ENCODE assay signal across 15 mouse cellular contexts in the genomic region with DNA sequence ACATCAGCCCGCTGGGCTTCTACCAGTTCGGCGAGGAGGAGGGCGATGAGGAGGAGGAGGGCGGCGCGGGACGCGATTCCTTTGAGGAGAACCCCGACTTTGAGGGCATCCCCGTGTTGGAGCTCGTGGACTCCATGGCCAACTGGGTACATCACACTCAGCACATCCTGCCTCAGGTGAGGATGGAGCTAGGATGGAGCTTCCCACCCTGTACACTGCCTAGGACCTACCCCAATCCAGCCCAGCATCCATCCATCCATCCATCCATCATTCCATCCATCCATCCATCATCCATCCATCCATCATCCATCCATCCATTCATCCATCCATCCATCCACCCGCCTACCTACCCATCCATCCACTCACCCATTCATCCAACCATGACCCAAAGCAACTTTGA. TPM values are rescaled to one million over a fixed set of nuclear protein-coding genes. Genes with fewer than 3 reads are reported as not detected.
A peak's percentile ranks its signal among the peaks of the same experiment; 100 is the strongest.
DNase-seq lines count a peak whose midpoint lies in the region; ATAC-seq lines count a peak whose summit lies in the region.
"Had no signal": no experiment of that assay in that cellular context is flagged by ENCODE, and none has a peak within 500 bp of the region (broad histone marks: within the 10 kb centered on the region; RNA-seq: fewer than 3 reads in every experiment).

No protein-coding gene starts in this region.

- no peak for DNase-seq in heart, postnatal 4 days
- no peak for DNase-seq in retina, embryonic 14.5 days (ENCODE audit: low spot score)
- DNase-seq in cerebellum, adult 11 months: no peak
- DNase-seq: cerebellum, postnatal 14 days; heart, postnatal 10 days; layer of hippocampus, adult 9-11 months; right cerebral cortex, postnatal 14 days; thymus, adult 2 months had no signal

- no peak for ATAC-seq in heart, embryonic 13.5 days (ENCODE audit: extremely low read depth, insufficient number of reproducible peaks, low FRiP score, low TSS enrichment)
- no peak for ATAC-seq in megakaryocyte, adult 5-6 weeks (ENCODE audit: poor library complexity, severe bottlenecking)
- ATAC-seq in hindbrain, embryonic 15.5 days (ENCODE audit: low FRiP score, low read depth): no peak
- ATAC-seq in neural tube, embryonic 15.5 days (ENCODE audit: low FRiP score): no peak

- 39% methylated on average over 13 of the region's 13 CpGs for WGBS in heart, embryonic 13.5 days
- WGBS in hindbrain, embryonic 15.5 days: 58% methylated on average over 13 of the region's 13 CpGs
- 55% methylated on average over 13 of the region's 13 CpGs for WGBS in neural tube, embryonic 15.5 days

- peak overlapping the region; percentile 36 for H3K4me2 ChIP-seq in heart, embryonic 13.5 days
- H3K4me2 ChIP-seq in hindbrain, embryonic 15.5 days: peak overlapping the region; percentile 45
- H3K4me2 ChIP-seq in neural tube, embryonic 15.5 days: peak overlapping the region; percentile 45

- 0 out of 2 replicates have a peak overlapping the region, but pooled peaks have one; percentile 19 for H3K9ac ChIP-seq in heart, embryonic 13.5 days
- H3K9ac ChIP-seq in hindbrain, embryonic 15.5 days: no peak overlapping the region
- no peak overlapping the region for H3K9ac ChIP-seq in neural tube, embryonic 15.5 days (replicated peaks)
- H3K9ac ChIP-seq: liver, embryonic 14.5 days had no signal

- H3K36me3 ChIP-seq in heart, embryonic 13.5 days: no peaks in the 10 kb centered on the region
- no peaks in the 10 kb centered on the region for H3K36me3 ChIP-seq in megakaryocyte, embryonic 14.5 days (replicated peaks; ENCODE audit: low read length)
- H3K36me3 ChIP-seq in hindbrain, embryonic 15.5 days: no peaks in the 10 kb centered on the region
- H3K36me3 ChIP-seq in neural tube, embryonic 15.5 days: no peaks in the 10 kb centered on the region

- H3K4me1 ChIP-seq in heart, embryonic 13.5 days: no peaks in the 10 kb centered on the region
- H3K4me1 ChIP-seq in megakaryocyte, embryonic 14.5 days: peaks cover 4% of the 10 kb centered on the region; the same call in 1 of the 2 replicates
- no peaks in the 10 kb centered on the region for H3K4me1 ChIP-seq in hindbrain, embryonic 15.5 days (replicated peaks)
- no peaks in the 10 kb centered on the region for H3K4me1 ChIP-seq in neural tube, embryonic 15.5 days

- H3K27ac ChIP-seq in heart, embryonic 13.5 days (replicated peaks): no peak overlapping the region
- no peak overlapping the region for H3K27ac ChIP-seq in hindbrain, embryonic 15.5 days (replicated peaks)
- no peak overlapping the region for H3K27ac ChIP-seq in neural tube, embryonic 15.5 days (replicated peaks)
- H3K27ac ChIP-seq: liver, embryonic 14.5 days had no signal

- no peaks in the 10 kb centered on the region; the same call in 1 of the 2 replicates for H3K9me3 ChIP-seq in heart, embryonic 13.5 days
- H3K9me3 ChIP-seq in megakaryocyte, embryonic 14.5 days: peaks cover 23% of the 10 kb centered on the region
- no peaks in the 10 kb centered on the region for H3K9me3 ChIP-seq in hindbrain, embryonic 15.5 days
- no peaks in the 10 kb centered on the region for H3K9me3 ChIP-seq in neural tube, embryonic 15.5 days (replicated peaks)

- H3K27me3 ChIP-seq in heart, embryonic 13.5 days (replicated peaks): peaks cover 59% of the 10 kb centered on the region
- peaks cover 77% of the 10 kb centered on the region for H3K27me3 ChIP-seq in megakaryocyte, embryonic 14.5 days (replicated peaks)
- H3K27me3 ChIP-seq in hindbrain, embryonic 15.5 days: peaks cover 30% of the 10 kb centered on the region
- peaks cover 33% of the 10 kb centered on the region for H3K27me3 ChIP-seq in neural tube, embryonic 15.5 days (replicated peaks)

- H3K4me3 ChIP-seq in heart, embryonic 13.5 days: peak overlapping the region; percentile 14; the same call in 1 of the 2 replicates
- H3K4me3 ChIP-seq in megakaryocyte, embryonic 14.5 days (replicated peaks): peak overlapping the region; percentile 42
- peak overlapping the region; percentile 20 for H3K4me3 ChIP-seq in hindbrain, embryonic 15.5 days
- H3K4me3 ChIP-seq in neural tube, embryonic 15.5 days (replicated peaks): peak overlapping the region; percentile 16; the same call in 1 of the 2 replicates
- H3K4me3 ChIP-seq: myocyte had no signal

RNA-seq across cellular contexts. Expression of a gene that starts 10.1 kb away (rescaled TPM):
- polyA plus RNA-seq in heart, embryonic 13.5 days (2015; fragmentation: Nextera tagmentation; extraction: Ambion mirVana): 11.3 and 13.9 TPM in 2 replicates
- total RNA-seq in heart, postnatal 4 days (2021): 10 to 100 TPM; 60.3 to 62.9 TPM
- polyA plus RNA-seq in megakaryocyte, embryonic 14.5 days (2012; ENCODE audit: insufficient read depth, low replicate concordance): 13.4 and 30.3 TPM in 2 replicates
- 4.1 and 6.2 TPM in 2 replicates for total RNA-seq in megakaryocyte, adult 5-6 weeks (2015)
- 1.0 and 1.3 TPM in 2 replicates for total RNA-seq in megakaryocyte, adult 5-6 weeks (2017)
- 36.2 and 42.5 TPM in 2 replicates for polyA plus RNA-seq in hindbrain, embryonic 15.5 days (2015; fragmentation: Nextera tagmentation; extraction: Ambion mirVana)
- 30.3 and 35.8 TPM in 2 replicates for polyA plus RNA-seq in neural tube, embryonic 15.5 days (2015; fragmentation: Nextera tagmentation; extraction: Ambion mirVana)

RNA-seq across cellular contexts. Expression of a gene that starts 11.4 kb away (rescaled TPM):
- polyA plus RNA-seq in heart, embryonic 13.5 days (2015; fragmentation: Nextera tagmentation; extraction: Ambion mirVana): not detected in 2 replicates
- not detected for total RNA-seq in heart, postnatal 4 days (2021)
- polyA plus RNA-seq in megakaryocyte, embryonic 14.5 days (2012; ENCODE audit: insufficient read depth, low replicate concordance): not detected in 2 replicates
- total RNA-seq in megakaryocyte, adult 5-6 weeks (2015): not detected in 2 replicates
- total RNA-seq in megakaryocyte, adult 5-6 weeks (2017): not detected in 2 replicates
- polyA plus RNA-seq in hindbrain, embryonic 15.5 days (2015; fragmentation: Nextera tagmentation; extraction: Ambion mirVana): 0.16 and 0.31 TPM in 2 replicates
- polyA plus RNA-seq in neural tube, embryonic 15.5 days (2015; fragmentation: Nextera tagmentation; extraction: Ambion mirVana): 0.24 TPM in 1 of 2 replicates, not detected in the other
- total RNA-seq: heart, postnatal 10 days had no signal
- polyA plus RNA-seq: liver, embryonic 14.5 days had no signal

RNA-seq across cellular contexts. Expression of a gene that starts 17.8 kb away (rescaled TPM):
- polyA plus RNA-seq in heart, embryonic 13.5 days (2015; fragmentation: Nextera tagmentation; extraction: Ambion mirVana): 19.3 and 20.0 TPM in 2 replicates
- 100 to 1,000 TPM; 188 to 201 TPM for total RNA-seq in heart, postnatal 4 days (2021)
- polyA plus RNA-seq in megakaryocyte, embryonic 14.5 days (2012; ENCODE audit: insufficient read depth, low replicate concordance): 7.7 and 25.2 TPM in 2 replicates
- total RNA-seq in megakaryocyte, adult 5-6 weeks (2015): 2.2 and 5.4 TPM in 2 replicates
- total RNA-seq in megakaryocyte, adult 5-6 weeks (2017): 2.7 and 3.1 TPM in 2 replicates
- 10.5 and 10.9 TPM in 2 replicates for polyA plus RNA-seq in hindbrain, embryonic 15.5 days (2015; fragmentation: Nextera tagmentation; extraction: Ambion mirVana)
- polyA plus RNA-seq in neural tube, embryonic 15.5 days (2015; fragmentation: Nextera tagmentation; extraction: Ambion mirVana): 10.0 and 14.9 TPM in 2 replicates

RNA-seq across cellular contexts. Expression of a gene that starts 28.5 kb away (rescaled TPM):
- polyA plus RNA-seq in heart, embryonic 13.5 days (2015; fragmentation: Nextera tagmentation; extraction: Ambion mirVana): 5.9 and 6.0 TPM in 2 replicates
- total RNA-seq in heart, postnatal 4 days (2021): 10 to 100 TPM; 10.3 to 10.4 TPM
- polyA plus RNA-seq in megakaryocyte, embryonic 14.5 days (2012; ENCODE audit: insufficient read depth, low replicate concordance): 11.5 and 23.2 TPM in 2 replicates
- total RNA-seq in megakaryocyte, adult 5-6 weeks (2015): 0.18 TPM in 1 of 2 replicates, not detected in the other
- 0.04 and 0.07 TPM in 2 replicates for total RNA-seq in megakaryocyte, adult 5-6 weeks (2017)
- 2.5 and 2.6 TPM in 2 replicates for polyA plus RNA-seq in hindbrain, embryonic 15.5 days (2015; fragmentation: Nextera tagmentation; extraction: Ambion mirVana)
- 1.8 and 3.1 TPM in 2 replicates for polyA plus RNA-seq in neural tube, embryonic 15.5 days (2015; fragmentation: Nextera tagmentation; extraction: Ambion mirVana)

RNA-seq across cellular contexts. Expression of a gene that starts 41.7 kb away (rescaled TPM):
- 24.8 TPM in 2 replicates for polyA plus RNA-seq in heart, embryonic 13.5 days (2015; fragmentation: Nextera tagmentation; extraction: Ambion mirVana)
- total RNA-seq in heart, postnatal 4 days (2021): 10 to 100 TPM; 57.3 to 62.5 TPM
- polyA plus RNA-seq in megakaryocyte, embryonic 14.5 days (2012; ENCODE audit: insufficient read depth, low replicate concordance): 176 and 205 TPM in 2 replicates
- 48.4 and 54.7 TPM in 2 replicates for total RNA-seq in megakaryocyte, adult 5-6 weeks (2015)
- 26.6 and 30.4 TPM in 2 replicates for total RNA-seq in megakaryocyte, adult 5-6 weeks (2017)
- polyA plus RNA-seq in hindbrain, embryonic 15.5 days (2015; fragmentation: Nextera tagmentation; extraction: Ambion mirVana): 27.5 and 30.1 TPM in 2 replicates
- polyA plus RNA-seq in neural tube, embryonic 15.5 days (2015; fragmentation: Nextera tagmentation; extraction: Ambion mirVana): 26.4 and 28.3 TPM in 2 replicates
